Mouse (Mus musculus) heart, postnatal 0 days (tissue): Measurements from ENCODE around the gene Mob3b. TPM values are rescaled to one million over a fixed set of nuclear protein-coding genes. Genes with fewer than 3 reads are reported as not detected.

Experiments
- ATAC-seq: fragments of 200-750 bp; cut with Nextera tagmentation; 2 replicates; pipeline ENCODE4 v1.8.0; 2017; ENCODE audit warnings: low read depth, moderate number of reproducible peaks, moderate library complexity; ENCODE audit not compliant: insufficient read depth
- DNase-seq: peaks from one replicate; pipeline ENCODE4 v3.0.0-alpha.2; 2016; ENCODE audit warnings: low spot score
- H3K27ac ChIP-seq: fragments of 300-500 bp; sonication (generic); 2 replicates; pipeline ENCODE4 v1.5.1; 2014; ENCODE audit warnings: low read depth, mild to moderate bottlenecking
- H3K27me3 ChIP-seq: fragments of 300-500 bp; sonication (generic); 2 replicates; pipeline ENCODE4 v1.6.1; 2014; ENCODE audit warnings: low read length, mixed read lengths; ENCODE audit not compliant: control insufficient read depth, insufficient read depth
- H3K36me3 ChIP-seq: fragments of 300-500 bp; sonication (generic); replicated peaks from 2 replicates; pipeline ENCODE4 v1.6.1; 2014; ENCODE audit warnings: low read length, mixed read lengths; ENCODE audit not compliant: control insufficient read depth, insufficient read depth
- H3K4me1 ChIP-seq: fragments of 300-500 bp; sonication (generic); 2 replicates; pipeline ENCODE4 v1.6.1; 2014; ENCODE audit warnings: antibody characterized with exemption; ENCODE audit not compliant: control insufficient read depth, insufficient read depth
- H3K4me2 ChIP-seq: fragments of 300-500 bp; sonication (generic); 2 replicates; pipeline ENCODE4 v1.6.1; 2014; ENCODE audit warnings: low read depth, mild to moderate bottlenecking, low read length, moderate library complexity
- H3K4me3 ChIP-seq: fragments of 300-500 bp; sonication (generic); 2 replicates; pipeline ENCODE4 v1.5.1; 2014; ENCODE audit warnings: low read depth, low read length
- H3K9ac ChIP-seq: fragments of 300-500 bp; sonication (generic); replicated peaks from 2 replicates; pipeline ENCODE4 v1.6.1; 2014; ENCODE audit warnings: low read depth, low read length, mixed read lengths
- H3K9me3 ChIP-seq: fragments of 300-500 bp; sonication (generic); replicated peaks from 2 replicates; pipeline ENCODE4 v1.6.1; 2016; ENCODE audit warnings: low read length; ENCODE audit not compliant: control insufficient read depth
- CTCF ChIP-seq: IDR thresholded peaks from 2 replicates; pipeline ENCODE4 v1.5.1; 2016; ENCODE audit warnings: antibody characterized with exemption, control low read depth, low read depth
- EP300 ChIP-seq: IDR thresholded peaks from 2 replicates; pipeline ENCODE4 v1.6.1; 2016; ENCODE audit warnings: antibody characterized with exemption, low read depth
- WGBS: fragments of 180-500 bp; shearing (Covaris S2); extraction: QIAGEN DNeasy Blood & Tissue Kit; methylation state at CpG from one replicate; pipeline ENCODE4 v1.1.7; 2014; 5-methylcytosine and 5-hydroxymethylcytosine counted together
- polyA plus RNA-seq: library from polyadenylated mRNA; unstranded; fragments of >200 nt; fragmentation: Nextera tagmentation; extraction: Ambion mirVana; gene quantifications from 2 replicates; pipeline ENCODE4 v1.2.1, GENCODE M21; 2015
- total RNA-seq: library from RNA; depleted of rRNA; stranded (reverse); fragments of >200 nt; gene quantifications from 2 replicates; pipeline ENCODE4 v1.2.3, GENCODE M21; 2014; ENCODE audit warnings: low replicate concordance

Mob3b gene
- total and polyA plus RNA-seq, 2 experiments from 2014 or later = 1.0 to 2.0 TPM

- no peak overlapping the region for H3K4me3 ChIP-seq
- H3K4me2 ChIP-seq = no peak overlapping the region
- WGBS = 71% methylated on average over 22 of the region's 22 CpGs
- no peaks in the 10 kb centered on the region for H3K4me1 ChIP-seq
- DNase-seq (no peak), ATAC-seq (no peak)
- H3K27me3 ChIP-seq = 0 out of 2 replicates have a peak, but pooled peaks cover 9% of the 10 kb centered on the region
- no peaks in the 10 kb centered on the region for H3K9me3 ChIP-seq
- H3K9ac ChIP-seq = no peak overlapping the region
- H3K36me3 ChIP-seq = no peaks in the 10 kb centered on the region
- no peak overlapping the region for H3K27ac ChIP-seq
- TF ChIP-seq CTCF (no peak), EP300 (no peak)
Measured at GRCm38 (mm10) chr4:34991891-34992865, 165.1 kb downstream of the Mob3b start.

GRCm38 (mm10) chr4:34991116-34991515, 166.2 kb downstream of the Mob3b start:
- no peak for TF ChIP-seq EP300
- TF ChIP-seq CTCF = no peak
- Histone ChIP-seq H3K4me3 (no peak overlapping the region), H3K36me3 (no peaks in the 10 kb centered on the region), H3K9ac (no peak overlapping the region), H3K27ac (no peak overlapping the region), H3K27me3 (0 out of 2 replicates have a peak, but pooled peaks cover 9% of the 10 kb centered on the region), H3K4me2 (no peak overlapping the region), H3K4me1 (no peaks in the 10 kb centered on the region), H3K9me3 (no peaks in the 10 kb centered on the region)
- ATAC-seq (no peak), DNase-seq (no peak)
- WGBS = 47% methylated on average over 10 of the region's 10 CpGs

GRCm38 (mm10) chr4:34990659-34991058, 166.6 kb downstream of the Mob3b start:
- ATAC-seq = no peak
- Histone ChIP-seq H3K4me1 (no peaks in the 10 kb centered on the region), H3K4me2 (no peak overlapping the region)

GRCm38 (mm10) chr4:34987568-34987967, 169.7 kb downstream of the Mob3b start:
- Histone ChIP-seq H3K4me1 (no peaks in the 10 kb centered on the region), H3K4me2 (no peak overlapping the region), H3K4me3 (no peak overlapping the region), H3K36me3 (no peaks in the 10 kb centered on the region), H3K27me3 (0 out of 2 replicates have a peak, but pooled peaks cover 6% of the 10 kb centered on the region), H3K9ac (no peak overlapping the region), H3K27ac (no peak overlapping the region), H3K9me3 (no peaks in the 10 kb centered on the region)
- no peak for DNase-seq
- WGBS = 87% methylated on average over 4 of the region's 4 CpGs
- no peak for ATAC-seq
- TF ChIP-seq CTCF (no peak), EP300 (no peak)

More at GRCm38 (mm10) chr4:34990659-34991058, 166.6 kb downstream of the Mob3b start:
- Histone ChIP-seq H3K27me3 (0 out of 2 replicates have a peak, but pooled peaks cover 9% of the 10 kb centered on the region), H3K9ac (no peak overlapping the region), H3K27ac (no peak overlapping the region), H3K36me3 (no peaks in the 10 kb centered on the region), H3K4me3 (no peak overlapping the region), H3K9me3 (no peaks in the 10 kb centered on the region)
- no peak for DNase-seq
- TF ChIP-seq CTCF (no peak), EP300 (no peak)
- WGBS = 75% methylated on average over 9 of the region's 9 CpGs

GRCm38 (mm10) chr4:34987109-34987508, 170.2 kb downstream of the Mob3b start:
- Histone ChIP-seq H3K4me1 (no peaks in the 10 kb centered on the region), H3K27ac (no peak overlapping the region), H3K27me3 (0 out of 2 replicates have a peak, but pooled peaks cover 4% of the 10 kb centered on the region), H3K9ac (no peak overlapping the region), H3K9me3 (no peaks in the 10 kb centered on the region), H3K4me2 (no peak overlapping the region), H3K36me3 (no peaks in the 10 kb centered on the region), H3K4me3 (no peak overlapping the region)
- TF ChIP-seq EP300 (no peak), CTCF (no peak)
- no peak for DNase-seq
- no peak for ATAC-seq
- 83% methylated on average over 12 of the region's 12 CpGs for WGBS
